Mouse (Mus musculus): Measurements from ENCODE around the gene Ppp1r18. TPM values are rescaled to one million over a fixed set of nuclear protein-coding genes. Genes with fewer than 3 reads are reported as not detected.

Ppp1r18 gene
- polyA plus RNA-seq, 1 experiment from 2014 or later = 17.0 TPM

- Histone ChIP-seq H3K4me1 (peaks cover 24% of the 10 kb centered on the region), H3K4me2 (no peak overlapping the region), H3K36me3 (0 out of 2 replicates have a peak, but pooled peaks cover 3% of the 10 kb centered on the region), H3K4me3 (replicated peaks) (no peak overlapping the region), H3K9me3 (no peaks in the 10 kb centered on the region), H3K27ac (peak overlapping the region; percentile 27; the same call in 1 of the 2 replicates), H3K9ac (no peak overlapping the region), H3K27me3 (replicated peaks) (no peaks in the 10 kb centered on the region)
- 0 out of 2 replicates have a peak, but pooled peaks have one; percentile 50 for ATAC-seq (ENCODE audit: insufficient read depth, low FRiP score, low read depth)
- 26% methylated on average over 21 of the region's 21 CpGs for WGBS
Measured at GRCm38 (mm10) chr17:35873774-35874519, 8.6 kb downstream of the Ppp1r18 start.

GRCm38 (mm10) chr17:35874721-35875120, 9.3 kb downstream of the Ppp1r18 start:
- no peaks in the 10 kb centered on the region for H3K9me3 ChIP-seq
- 0 out of 2 replicates have a peak, but pooled peaks cover 3% of the 10 kb centered on the region for H3K36me3 ChIP-seq
- no peak overlapping the region for H3K9ac ChIP-seq
- no peak overlapping the region for H3K4me2 ChIP-seq
- ATAC-seq (ENCODE audit: insufficient read depth, low FRiP score, low read depth) = no peak
- H3K4me3 ChIP-seq (replicated peaks) = no peak overlapping the region
- H3K4me1 ChIP-seq = peaks cover 18% of the 10 kb centered on the region
- H3K27me3 ChIP-seq (replicated peaks) = no peaks in the 10 kb centered on the region
- no peak overlapping the region for H3K27ac ChIP-seq
- 84% methylated on average over 6 of the region's 6 CpGs for WGBS

GRCm38 (mm10) chr17:35879245-35880057, 14.1 kb downstream of the Ppp1r18 start, which contains the start of gene Dhx16:
Dhx16 (plus strand) TSS chr17:35879819.
- WGBS = 5% methylated on average over 66 of the region's 66 CpGs
- peak; percentile 93 for ATAC-seq (ENCODE audit: insufficient read depth, low FRiP score, low read depth)
- H3K9me3 ChIP-seq = no peaks in the 10 kb centered on the region
- H3K4me2 ChIP-seq = peak within 1 kb of the TSS; percentile 64
- peak within 1 kb of the TSS; percentile 71 for H3K27ac ChIP-seq
- H3K36me3 ChIP-seq = peaks cover 28% of the 10 kb centered on the region
- peak within 1 kb of the TSS; percentile 88 for H3K9ac ChIP-seq
- H3K4me3 ChIP-seq (replicated peaks) = peak within 1 kb of the TSS; percentile 85
- no peaks in the 10 kb centered on the region for H3K27me3 ChIP-seq (replicated peaks)
- 0 out of 2 replicates have a peak, but pooled peaks cover 9% of the 10 kb centered on the region for H3K4me1 ChIP-seq

- WGBS = 90% methylated on average over 17 of the region's 17 CpGs
- no peak for ATAC-seq (ENCODE audit: insufficient read depth, low FRiP score, low read depth)
- Histone ChIP-seq H3K4me1 (0 out of 2 replicates have a peak, but pooled peaks cover 9% of the 10 kb centered on the region), H3K9me3 (no peaks in the 10 kb centered on the region), H3K9ac (no peak overlapping the region), H3K4me3 (replicated peaks) (no peak overlapping the region), H3K36me3 (peaks cover 45% of the 10 kb centered on the region), H3K27me3 (replicated peaks) (no peaks in the 10 kb centered on the region), H3K4me2 (no peak overlapping the region), H3K27ac (no peak overlapping the region)
Measured at GRCm38 (mm10) chr17:35882924-35883323, 17.5 kb downstream of the Ppp1r18 start.

GRCm38 (mm10) chr17:35883777-35884176, 18.4 kb downstream of the Ppp1r18 start:
- H3K4me3 ChIP-seq (replicated peaks) = no peak overlapping the region
- H3K4me2 ChIP-seq = no peak overlapping the region
- 93% methylated on average over 14 of the region's 14 CpGs for WGBS
- no peaks in the 10 kb centered on the region for H3K27me3 ChIP-seq (replicated peaks)
- no peak for ATAC-seq (ENCODE audit: insufficient read depth, low FRiP score, low read depth)
- no peak overlapping the region for H3K27ac ChIP-seq
- no peaks in the 10 kb centered on the region for H3K9me3 ChIP-seq
- no peak overlapping the region for H3K9ac ChIP-seq
- H3K4me1 ChIP-seq = 0 out of 2 replicates have a peak, but pooled peaks cover 9% of the 10 kb centered on the region
- peaks cover 53% of the 10 kb centered on the region for H3K36me3 ChIP-seq

- peaks cover 66% of the 10 kb centered on the region for H3K36me3 ChIP-seq
- no peaks in the 10 kb centered on the region for H3K9me3 ChIP-seq
- no peak overlapping the region for H3K27ac ChIP-seq
- no peak overlapping the region for H3K4me2 ChIP-seq
- WGBS = 93% methylated on average over 11 of the region's 17 CpGs
- H3K27me3 ChIP-seq (replicated peaks) = no peaks in the 10 kb centered on the region
- H3K9ac ChIP-seq = no peak overlapping the region
- H3K4me3 ChIP-seq (replicated peaks) = no peak overlapping the region
- no peak for ATAC-seq (ENCODE audit: insufficient read depth, low FRiP score, low read depth)
- no peaks in the 10 kb centered on the region for H3K4me1 ChIP-seq
Measured at GRCm38 (mm10) chr17:35887725-35888124, 22.3 kb downstream of the Ppp1r18 start.

- WGBS = under 1% methylated on average over 67 of the region's 86 CpGs
- Histone ChIP-seq H3K9me3 (no peaks in the 10 kb centered on the region), H3K4me1 (peaks cover 15% of the 10 kb centered on the region), H3K27ac (peak within 1 kb of the TSS; percentile 87), H3K36me3 (peaks cover 14% of the 10 kb centered on the region), H3K27me3 (replicated peaks) (no peaks in the 10 kb centered on the region), H3K9ac (peak within 1 kb of the TSS; percentile 58), H3K4me2 (peak within 1 kb of the TSS; percentile 97), H3K4me3 (replicated peaks) (peak within 1 kb of the TSS; percentile 68)
- ATAC-seq (ENCODE audit: insufficient read depth, low FRiP score, low read depth) = peak; percentile 92
Measured at GRCm38 (mm10) chr17:35896781-35897643, 31.6 kb downstream of the Ppp1r18 start, which contains the start of gene 2310061I04Rik. 2310061I04Rik (minus strand) TSS chr17:35897431.

GRCm38 (mm10) chr17:35897644-35898573, 32.5 kb downstream of the Ppp1r18 start:
- H3K9me3 ChIP-seq = no peaks in the 10 kb centered on the region
- peaks cover 14% of the 10 kb centered on the region for H3K36me3 ChIP-seq

GRCm38 (mm10) chr17:35900636-35901035, 35.2 kb downstream of the Ppp1r18 start:
- 82% methylated on average over 3 of the region's 3 CpGs for WGBS
- H3K4me1 ChIP-seq = peaks cover 14% of the 10 kb centered on the region
- no peak overlapping the region for H3K9ac ChIP-seq
- no peak overlapping the region for H3K4me2 ChIP-seq
- no peak for ATAC-seq (ENCODE audit: insufficient read depth, low FRiP score, low read depth)
- H3K27me3 ChIP-seq (replicated peaks) = no peaks in the 10 kb centered on the region
- H3K36me3 ChIP-seq = 0 out of 2 replicates have a peak, but pooled peaks cover 10% of the 10 kb centered on the region
- no peaks in the 10 kb centered on the region for H3K9me3 ChIP-seq
- H3K4me3 ChIP-seq (replicated peaks) = no peak overlapping the region
- H3K27ac ChIP-seq = no peak overlapping the region

More at GRCm38 (mm10) chr17:35897644-35898573, 32.5 kb downstream of the Ppp1r18 start:
- WGBS = 40% methylated on average over 23 of the region's 23 CpGs
- Histone ChIP-seq H3K27ac (peak overlapping the region; percentile 49), H3K27me3 (replicated peaks) (no peaks in the 10 kb centered on the region), H3K4me1 (peaks cover 15% of the 10 kb centered on the region), H3K4me2 (peak overlapping the region; percentile 97), H3K4me3 (replicated peaks) (peak overlapping the region; percentile 68; the same call in 1 of the 2 replicates), H3K9ac (no peak overlapping the region)
- peak; percentile 28; the same call in 1 of the 2 replicates for ATAC-seq (ENCODE audit: insufficient read depth, low FRiP score, low read depth)

GRCm38 (mm10) chr17:35903343-35903991, 38.1 kb downstream of the Ppp1r18 start:
- no peaks in the 10 kb centered on the region for H3K27me3 ChIP-seq (replicated peaks)
- no peak overlapping the region for H3K27ac ChIP-seq
- H3K36me3 ChIP-seq = 0 out of 2 replicates have a peak, but pooled peaks cover 13% of the 10 kb centered on the region

More at GRCm38 (mm10) chr17:35903343-35903991, 38.1 kb downstream of the Ppp1r18 start:
- H3K9ac ChIP-seq = no peak overlapping the region
- ATAC-seq (ENCODE audit: insufficient read depth, low FRiP score, low read depth) = no peak
- H3K4me3 ChIP-seq (replicated peaks) = no peak overlapping the region
- H3K9me3 ChIP-seq = no peaks in the 10 kb centered on the region
- no peak overlapping the region for H3K4me2 ChIP-seq
- H3K4me1 ChIP-seq = peaks cover 3% of the 10 kb centered on the region; the same call in 1 of the 2 replicates
- 87% methylated on average over 9 of the region's 9 CpGs for WGBS

Data from stomach, embryonic 15.5 days (tissue).